Mouse (Mus musculus): ENCODE results near the gene Mss51. TPM values are rescaled to one million over a fixed set of nuclear protein-coding genes. Genes with fewer than 3 reads are reported as not detected.

The Mss51 gene
- polyA plus RNA-seq, 1 experiment from 2014 or later = 1.6 TPM

DNA sequence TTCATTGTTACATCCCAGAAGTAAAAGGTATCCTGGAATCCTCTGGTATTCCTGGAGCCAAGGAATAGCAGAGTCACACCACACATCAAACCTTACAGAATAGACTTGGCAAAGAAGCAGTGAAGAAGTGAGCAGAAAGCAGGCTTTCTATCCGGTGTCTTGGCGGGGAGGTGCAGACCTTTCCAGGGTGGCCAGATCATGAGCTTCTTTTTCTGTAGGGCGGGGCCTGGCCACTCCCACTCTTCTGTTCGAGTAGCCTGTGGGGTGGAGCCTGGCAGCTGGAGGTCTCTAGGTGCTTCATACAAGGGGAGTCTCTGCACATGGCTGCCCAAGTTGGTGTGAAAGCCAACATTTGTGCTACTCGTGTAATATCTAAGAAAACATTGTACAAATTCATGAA lies 15.5 kb downstream of the Mss51 start:
- no peak overlapping the region for H3K4me3 ChIP-seq
- no peaks in the 10 kb centered on the region for H3K27me3 ChIP-seq
- H3K27ac ChIP-seq = no peak overlapping the region
- H3K9me3 ChIP-seq = no peaks in the 10 kb centered on the region
- H3K36me3 ChIP-seq = peaks cover 21% of the 10 kb centered on the region
- H3K4me2 ChIP-seq = no peak overlapping the region
- WGBS = 24% methylated on average over 5 of the region's 5 CpGs
- peaks cover 22% of the 10 kb centered on the region for H3K4me1 ChIP-seq
- no peak overlapping the region for H3K9ac ChIP-seq
- no peak for ATAC-seq (ENCODE audit: insufficient number of reproducible peaks, insufficient read depth, low FRiP score, low TSS enrichment, low read depth)

DNA sequence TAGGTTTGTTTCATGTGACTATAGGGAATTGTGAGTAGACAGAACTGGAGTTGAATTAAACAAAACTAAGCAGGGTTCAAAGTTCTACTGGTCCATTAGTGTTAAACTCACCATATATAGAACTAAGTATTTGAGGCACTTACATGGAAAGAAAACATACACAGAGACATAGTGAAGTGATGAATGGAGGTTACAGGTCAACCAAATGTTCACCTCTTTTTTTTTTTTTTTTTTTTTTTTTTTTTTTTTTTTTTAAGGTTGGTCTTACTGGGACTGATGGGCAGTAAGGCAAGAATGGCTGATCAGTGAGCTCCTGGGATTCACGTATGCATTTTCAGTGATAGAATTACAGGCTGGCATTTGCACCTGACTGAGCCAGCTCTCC lies 16.5 kb downstream of the Mss51 start:
- Histone ChIP-seq H3K4me3 (peak overlapping the region; percentile 76), H3K36me3 (peaks cover 18% of the 10 kb centered on the region), H3K27me3 (no peaks in the 10 kb centered on the region), H3K27ac (0 out of 2 replicates have a peak overlapping the region, but pooled peaks have one; percentile 68), H3K9ac (peak overlapping the region; percentile 81; the same call in 1 of the 2 replicates), H3K9me3 (no peaks in the 10 kb centered on the region), H3K4me2 (peak overlapping the region; percentile 77), H3K4me1 (peaks cover 22% of the 10 kb centered on the region)
- WGBS = 45% methylated on average over 1 of the region's 1 CpGs
- ATAC-seq (ENCODE audit: insufficient number of reproducible peaks, insufficient read depth, low FRiP score, low TSS enrichment, low read depth) = no peak

DNA sequence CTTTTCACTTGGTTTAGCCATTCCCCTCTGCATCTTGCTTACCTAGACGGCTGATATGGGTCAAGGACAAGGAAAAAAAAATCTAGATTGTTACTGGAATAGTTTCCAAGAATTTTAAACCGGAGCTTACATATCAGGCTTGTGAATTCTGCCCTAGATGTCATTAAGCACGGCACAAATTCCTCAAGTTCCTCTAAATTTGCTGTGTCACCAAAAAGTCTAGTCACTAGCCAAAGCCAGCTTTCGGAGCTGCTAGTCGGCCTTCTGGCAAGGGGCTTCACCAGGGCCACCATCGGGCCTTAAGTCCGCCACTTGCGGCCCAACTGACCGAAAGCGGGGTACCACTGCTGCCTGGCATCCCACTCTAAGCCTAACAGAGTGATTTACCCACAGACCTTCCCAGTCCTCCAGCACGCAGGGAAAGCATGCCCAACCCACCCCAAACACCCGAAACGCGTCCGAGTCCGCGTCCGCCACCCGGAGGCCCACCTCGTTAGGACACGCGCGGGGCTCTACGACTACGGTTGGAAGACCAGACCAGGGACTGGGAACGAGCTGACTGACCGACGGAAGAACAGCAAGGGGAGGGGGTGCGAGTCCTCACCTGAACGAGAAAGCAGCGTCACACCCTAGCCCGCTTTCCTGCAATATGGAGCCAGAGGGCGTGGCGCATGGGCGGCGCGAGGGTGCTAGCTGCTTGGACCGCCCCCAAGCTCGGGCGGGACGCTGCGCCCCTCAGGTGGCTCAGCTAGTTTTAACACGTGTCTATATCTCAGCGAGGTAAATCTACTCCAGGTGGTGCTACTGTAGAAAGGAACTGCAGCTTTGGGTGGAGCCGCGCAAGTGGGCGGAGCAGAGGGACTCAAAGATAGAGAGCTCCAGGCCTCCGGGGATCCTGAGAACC lies 17.2 kb downstream of the Mss51 start, which contains the start of gene Anxa7:
Gene Anxa7, minus strand, starts transcription at position 843 of the 904 bp plus-strand sequence.
- Histone ChIP-seq H3K9ac (peak within 1 kb of the TSS; percentile 81), H3K27me3 (no peaks in the 10 kb centered on the region), H3K4me3 (peak within 1 kb of the TSS; percentile 76), H3K36me3 (peaks cover 12% of the 10 kb centered on the region), H3K4me1 (peaks cover 25% of the 10 kb centered on the region), H3K9me3 (no peaks in the 10 kb centered on the region), H3K27ac (peak within 1 kb of the TSS; percentile 68), H3K4me2 (peak within 1 kb of the TSS; percentile 77)
- ATAC-seq (ENCODE audit: insufficient number of reproducible peaks, insufficient read depth, low FRiP score, low TSS enrichment, low read depth) = peak; percentile 88
- WGBS = under 1% methylated on average over 48 of the region's 48 CpGs

- Histone ChIP-seq H3K4me3 (peak overlapping the region; percentile 76), H3K9me3 (no peaks in the 10 kb centered on the region), H3K4me1 (peaks cover 32% of the 10 kb centered on the region), H3K9ac (peak overlapping the region; percentile 81), H3K36me3 (peaks cover 4% of the 10 kb centered on the region), H3K27ac (peak overlapping the region; percentile 11; the same call in 1 of the 2 replicates), H3K27me3 (no peaks in the 10 kb centered on the region), H3K4me2 (peak overlapping the region; percentile 77)
- WGBS = 5% methylated on average over 7 of the region's 7 CpGs
- no peak for ATAC-seq (ENCODE audit: insufficient number of reproducible peaks, insufficient read depth, low FRiP score, low TSS enrichment, low read depth)
Measured at GRCm38 (mm10) chr14:20478801-20479200, 17.9 kb downstream of the Mss51 start.

GRCm38 (mm10) chr14:20478385-20478784 lies 18.3 kb downstream of the Mss51 start:
- Histone ChIP-seq H3K4me1 (peaks cover 32% of the 10 kb centered on the region), H3K4me3 (peak overlapping the region; percentile 76), H3K4me2 (peak overlapping the region; percentile 77), H3K9me3 (no peaks in the 10 kb centered on the region), H3K27me3 (no peaks in the 10 kb centered on the region), H3K36me3 (peaks cover under 1% of the 10 kb centered on the region; the same call in 1 of the 2 replicates), H3K27ac (peak overlapping the region; percentile 11; the same call in 1 of the 2 replicates), H3K9ac (no peak overlapping the region)
- no peak for ATAC-seq (ENCODE audit: insufficient number of reproducible peaks, insufficient read depth, low FRiP score, low TSS enrichment, low read depth)
- 30% methylated on average over 3 of the region's 3 CpGs for WGBS

- H3K4me3 ChIP-seq = no peak overlapping the region
- H3K36me3 ChIP-seq = no peaks in the 10 kb centered on the region
- 23% methylated on average over 4 of the region's 4 CpGs for WGBS
- no peaks in the 10 kb centered on the region for H3K27me3 ChIP-seq
- H3K27ac ChIP-seq = no peak overlapping the region
- H3K4me1 ChIP-seq = peaks cover 32% of the 10 kb centered on the region
- H3K9ac ChIP-seq = 0 out of 2 replicates have a peak overlapping the region, but pooled peaks have one; percentile 16
- no peak for ATAC-seq (ENCODE audit: insufficient number of reproducible peaks, insufficient read depth, low FRiP score, low TSS enrichment, low read depth)
- H3K4me2 ChIP-seq = 0 out of 2 replicates have a peak overlapping the region, but pooled peaks have one; percentile 16
- no peaks in the 10 kb centered on the region for H3K9me3 ChIP-seq
Measured at GRCm38 (mm10) chr14:20477261-20478025, 19.3 kb downstream of the Mss51 start.

DNA sequence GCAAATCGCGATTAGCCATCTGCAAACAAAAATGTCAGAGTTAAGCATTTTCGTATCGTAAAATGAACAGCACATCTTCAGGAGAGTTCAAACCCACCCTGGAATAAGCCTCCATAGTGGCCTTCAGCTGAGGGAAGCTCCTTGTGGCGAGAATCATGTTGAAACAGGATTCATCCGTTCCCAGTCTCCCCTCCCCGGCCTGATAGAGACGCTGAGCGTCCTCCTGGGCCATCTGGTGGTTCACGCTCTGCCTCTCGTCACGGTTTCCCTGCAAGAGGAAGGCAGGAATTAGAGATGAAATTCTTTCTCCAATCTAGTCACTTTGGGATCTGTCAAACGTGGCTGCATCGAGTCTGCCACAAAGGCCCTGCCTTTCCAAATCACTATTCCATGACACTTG lies 36.5 kb downstream of the Mss51 start:
- Histone ChIP-seq H3K4me1 (peaks cover 8% of the 10 kb centered on the region), H3K4me2 (no peak overlapping the region), H3K4me3 (no peak overlapping the region), H3K9me3 (no peaks in the 10 kb centered on the region), H3K27me3 (no peaks in the 10 kb centered on the region), H3K27ac (peak overlapping the region; percentile 41; the same call in 1 of the 2 replicates), H3K36me3 (peaks cover 80% of the 10 kb centered on the region), H3K9ac (no peak overlapping the region)
- ATAC-seq (ENCODE audit: insufficient number of reproducible peaks, insufficient read depth, low FRiP score, low TSS enrichment, low read depth) = no peak
- 57% methylated on average over 14 of the region's 14 CpGs for WGBS

DNA sequence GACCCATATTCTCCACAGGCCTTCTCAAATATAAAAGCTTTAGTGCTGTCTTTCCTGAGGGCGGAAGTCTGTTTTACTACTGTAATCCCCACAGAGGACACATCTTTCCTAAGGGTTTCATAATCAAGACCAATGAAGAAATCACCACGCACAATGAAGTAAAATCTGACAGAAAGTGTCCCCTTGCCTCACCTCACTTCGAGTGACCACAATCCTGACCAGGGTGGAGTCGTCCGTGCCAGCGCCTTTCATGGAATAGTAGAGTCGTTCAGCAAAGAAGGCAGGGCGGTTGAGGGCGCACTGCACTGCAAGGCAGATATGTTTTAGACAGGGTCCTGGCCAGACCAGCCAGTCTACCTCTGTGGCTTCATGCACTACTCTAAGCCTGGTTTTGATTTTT lies 38.3 kb downstream of the Mss51 start:
- ATAC-seq (ENCODE audit: insufficient number of reproducible peaks, insufficient read depth, low FRiP score, low TSS enrichment, low read depth) = no peak

DNA sequence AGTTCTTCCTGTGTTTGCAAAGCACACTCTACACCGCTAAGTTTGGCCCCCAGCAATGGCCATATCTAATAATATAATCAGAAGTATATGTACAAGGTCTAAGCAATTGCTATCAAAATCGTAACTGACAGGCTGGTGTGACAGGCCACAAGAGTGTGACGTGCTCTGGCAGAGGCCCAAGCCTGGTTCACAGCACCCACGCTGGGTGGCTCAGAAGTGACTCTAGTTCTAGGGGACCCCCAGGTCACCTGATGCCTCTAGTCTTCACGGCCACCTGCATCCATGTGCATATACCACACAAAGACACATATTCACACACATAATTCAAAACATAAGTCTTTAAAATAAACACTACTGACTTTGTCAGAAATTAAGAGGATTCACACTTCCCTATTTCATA lies 43.8 kb downstream of the Mss51 start:
- no peak for ATAC-seq (ENCODE audit: insufficient number of reproducible peaks, insufficient read depth, low FRiP score, low TSS enrichment, low read depth)
- Histone ChIP-seq H3K27ac (no peak overlapping the region), H3K9ac (no peak overlapping the region)

More for the DNA sequence above, 38.3 kb downstream of the Mss51 start:
- Histone ChIP-seq H3K9me3 (no peaks in the 10 kb centered on the region), H3K27ac (no peak overlapping the region), H3K36me3 (peaks cover 65% of the 10 kb centered on the region), H3K4me2 (no peak overlapping the region), H3K9ac (no peak overlapping the region), H3K4me3 (no peak overlapping the region), H3K27me3 (no peaks in the 10 kb centered on the region), H3K4me1 (peaks cover 8% of the 10 kb centered on the region)
- WGBS = 94% methylated on average over 9 of the region's 9 CpGs

DNA sequence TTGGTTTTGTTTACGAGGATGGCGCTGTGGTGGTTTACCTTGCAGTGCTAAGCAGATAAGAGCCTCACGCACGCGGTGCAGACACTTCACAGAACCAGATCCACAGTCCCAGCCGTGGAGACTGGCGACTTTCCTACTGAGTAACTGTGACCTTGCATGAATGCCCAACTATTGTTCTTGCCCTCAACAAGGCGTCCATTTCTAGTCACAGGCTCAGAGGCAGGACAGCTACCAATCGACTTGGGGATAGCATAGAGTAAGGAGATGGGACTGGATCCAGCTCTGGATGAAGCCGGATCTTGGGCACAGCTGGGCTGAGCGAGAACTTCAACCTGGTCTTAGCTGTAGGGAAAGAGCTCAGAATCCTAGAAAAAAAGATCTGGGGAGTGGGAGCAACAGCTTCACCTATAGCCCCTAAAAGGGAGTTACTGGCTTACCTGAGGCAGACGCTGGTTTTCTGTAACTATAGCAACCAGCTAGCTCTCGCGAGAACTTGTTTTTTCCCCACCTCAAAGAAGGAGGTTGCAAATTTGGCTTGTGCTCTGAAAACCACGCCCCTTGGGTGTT lies 44.9 kb downstream of the Mss51 start, which contains the start of gene Cfap70:
Gene Cfap70, minus strand, starts transcription at position 462 of the 567 bp plus-strand sequence.
- peak; percentile 67; the same call in 1 of the 2 replicates for ATAC-seq (ENCODE audit: insufficient number of reproducible peaks, insufficient read depth, low FRiP score, low TSS enrichment, low read depth)
- peak within 1 kb of the TSS; percentile 74 for H3K4me2 ChIP-seq
- WGBS = 2% methylated on average over 15 of the region's 15 CpGs
- peak within 1 kb of the TSS; percentile 59 for H3K9ac ChIP-seq
- H3K4me3 ChIP-seq = peak within 1 kb of the TSS; percentile 44
- H3K4me1 ChIP-seq = peaks cover 17% of the 10 kb centered on the region
- H3K27me3 ChIP-seq = no peaks in the 10 kb centered on the region
- H3K36me3 ChIP-seq = peaks cover 14% of the 10 kb centered on the region
- peak within 1 kb of the TSS; percentile 28; the same call in 1 of the 2 replicates for H3K27ac ChIP-seq
- no peaks in the 10 kb centered on the region for H3K9me3 ChIP-seq

More for the DNA sequence above, 43.8 kb downstream of the Mss51 start:
- peaks cover 11% of the 10 kb centered on the region for H3K4me1 ChIP-seq
- H3K27me3 ChIP-seq = no peaks in the 10 kb centered on the region
- H3K9me3 ChIP-seq = no peaks in the 10 kb centered on the region
- H3K36me3 ChIP-seq = peaks cover 22% of the 10 kb centered on the region
- no peak overlapping the region for H3K4me2 ChIP-seq
- no peak overlapping the region for H3K4me3 ChIP-seq
- 78% methylated on average over 5 of the region's 5 CpGs for WGBS

DNA sequence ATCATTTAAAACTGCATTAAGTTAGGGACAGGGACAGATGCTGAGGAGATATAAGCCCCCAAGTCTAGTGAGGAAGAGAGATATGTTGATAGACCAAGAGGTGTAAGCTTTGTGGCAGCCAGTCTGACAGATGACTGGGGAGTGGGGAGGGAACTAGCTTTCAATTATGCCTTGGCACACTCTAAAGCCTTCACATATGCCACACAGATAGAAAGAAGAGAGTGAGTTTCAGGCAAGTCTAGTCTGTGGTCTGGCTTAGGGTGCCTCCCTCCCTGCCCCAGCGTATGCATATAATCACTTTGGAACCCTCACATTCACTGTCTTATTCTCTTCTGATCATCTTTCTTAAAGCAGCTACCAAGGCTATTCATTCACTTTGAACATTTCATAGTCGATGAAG lies 45.4 kb downstream of the Mss51 start:
- H3K27ac ChIP-seq = peak overlapping the region; percentile 28; the same call in 1 of the 2 replicates
- peak overlapping the region; percentile 59 for H3K9ac ChIP-seq
- WGBS = 13% methylated on average over 2 of the region's 2 CpGs
- H3K4me2 ChIP-seq = peak overlapping the region; percentile 74
- no peaks in the 10 kb centered on the region for H3K9me3 ChIP-seq
- peak overlapping the region; percentile 44 for H3K4me3 ChIP-seq
- peaks cover 9% of the 10 kb centered on the region for H3K36me3 ChIP-seq
- ATAC-seq (ENCODE audit: insufficient number of reproducible peaks, insufficient read depth, low FRiP score, low TSS enrichment, low read depth) = no peak
- H3K4me1 ChIP-seq = peaks cover 18% of the 10 kb centered on the region
- no peaks in the 10 kb centered on the region for H3K27me3 ChIP-seq

Data from embryonic facial prominence, embryonic 13.5 days (tissue).